Mouse (Mus musculus) intestine, embryonic 14.5 days (tissue): ENCODE measurements around the gene Perp. TPM values are rescaled to one million over a fixed set of nuclear protein-coding genes. Genes with fewer than 3 reads are reported as not detected.
A peak's percentile ranks its signal among the peaks of the same experiment; 100 is the strongest.

Source experiments
- ATAC-seq: fragments of 200-750 bp; cut with Nextera tagmentation; replicated peaks from 2 replicates; pipeline ENCODE4 v1.8.0; 2017; ENCODE audit warnings: low read depth, moderate number of reproducible peaks, moderate TSS enrichment, moderate library complexity; ENCODE audit not compliant: low FRiP score, low TSS enrichment
- DNase-seq: peaks from one replicate; pipeline ENCODE4 v3.0.0-alpha.2; 2018; ENCODE audit warnings: low spot score
- H3K27ac ChIP-seq: fragments of 300-500 bp; sonication (generic); 2 replicates; pipeline ENCODE4 v1.5.1; 2014; ENCODE audit warnings: low read depth, mild to moderate bottlenecking, control low read depth
- H3K27me3 ChIP-seq: fragments of 300-500 bp; sonication (generic); replicated peaks from 2 replicates; pipeline ENCODE4 v1.6.1; 2014; ENCODE audit warnings: low read length, control low read depth; ENCODE audit not compliant: control insufficient read depth, insufficient read depth
- H3K36me3 ChIP-seq: fragments of 300-500 bp; sonication (generic); 2 replicates; pipeline ENCODE4 v1.6.1; 2014; ENCODE audit warnings: low read length, control low read depth; ENCODE audit not compliant: control insufficient read depth, insufficient read depth
- H3K4me1 ChIP-seq: fragments of 300-500 bp; sonication (generic); replicated peaks from 2 replicates; pipeline ENCODE4 v1.6.1; 2014; ENCODE audit warnings: low read length, control low read depth, mixed read lengths; ENCODE audit not compliant: control insufficient read depth, insufficient read depth
- H3K4me2 ChIP-seq: fragments of 300-500 bp; sonication (generic); 2 replicates; pipeline ENCODE4 v1.6.1; 2014; ENCODE audit warnings: low read length
- H3K4me3 ChIP-seq: fragments of 300-500 bp; sonication (generic); 2 replicates; pipeline ENCODE4 v1.5.1; 2014; ENCODE audit warnings: low read depth, low read length, control low read depth, mixed read lengths
- H3K9ac ChIP-seq: fragments of 300-500 bp; sonication (generic); 2 replicates; pipeline ENCODE4 v1.6.1; 2014; ENCODE audit warnings: mild to moderate bottlenecking, low read length
- H3K9me3 ChIP-seq: fragments of 300-500 bp; sonication (generic); 2 replicates; pipeline ENCODE4 v1.6.1; 2016; ENCODE audit warnings: low read length, control low read depth; ENCODE audit not compliant: control insufficient read depth
- WGBS: fragments of 180-500 bp; shearing (Covaris S2); extraction: QIAGEN DNeasy Blood & Tissue Kit; methylation state at CpG from one replicate; pipeline ENCODE4 v1.1.7; 2014; 5-methylcytosine and 5-hydroxymethylcytosine counted together
- polyA plus RNA-seq: library from polyadenylated mRNA; unstranded; fragments of >200 nt; fragmentation: Nextera tagmentation; extraction: Ambion mirVana; gene quantifications from 2 replicates; pipeline ENCODE4 v1.2.1, GENCODE M21; 2014

The Perp gene
- polyA plus RNA-seq, 1 experiment from 2014 or later, result 21.4 TPM

DNA sequence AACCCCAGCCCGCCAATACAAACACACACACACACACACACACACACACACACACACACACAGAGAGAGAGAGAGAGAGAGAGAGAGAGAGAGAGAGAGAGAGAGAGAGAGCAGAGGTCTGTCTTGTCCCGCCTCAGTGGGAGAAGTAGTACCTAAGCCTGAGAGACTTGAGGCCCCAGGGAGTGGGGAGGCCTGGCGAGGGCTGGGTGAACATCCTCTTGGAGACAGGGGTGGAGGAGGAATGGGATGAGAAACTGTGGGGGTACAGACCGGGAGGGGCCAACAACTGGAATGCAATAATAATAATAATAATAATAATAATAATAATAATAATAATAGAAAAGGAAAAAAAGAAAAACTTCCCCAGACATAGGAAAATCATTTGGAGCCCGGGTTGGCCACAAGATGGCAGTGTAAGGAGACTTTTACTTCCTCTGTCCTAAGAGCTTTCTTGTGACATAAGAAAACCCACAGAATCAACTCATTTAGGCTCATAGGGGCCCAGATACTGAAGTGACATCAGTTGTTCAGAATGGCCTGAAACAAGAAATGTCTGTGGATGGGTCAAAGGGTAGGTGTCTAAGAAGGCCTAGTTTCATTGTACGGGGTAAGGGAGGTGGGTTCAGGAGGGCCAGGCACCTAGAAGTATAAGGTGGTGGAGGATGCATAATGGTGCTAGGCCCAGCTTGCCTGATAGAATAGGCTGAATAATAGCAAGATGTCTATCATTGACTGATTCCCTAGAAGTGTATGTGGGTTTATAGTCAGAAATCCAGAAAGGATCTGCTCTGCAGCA is 8.9 kb upstream of the Perp start:
- 55% methylated on average over 6 of the region's 6 CpGs for WGBS
- DNase-seq (no peak), ATAC-seq (no peak)
- Histone ChIP-seq H3K36me3 (no peaks in the 10 kb centered on the region), H3K4me3 (no peak overlapping the region), H3K27ac (no peak overlapping the region), H3K9ac (no peak overlapping the region), H3K4me2 (no peak overlapping the region), H3K4me1 (no peaks in the 10 kb centered on the region), H3K27me3 (no peaks in the 10 kb centered on the region), H3K9me3 (no peaks in the 10 kb centered on the region)

DNA sequence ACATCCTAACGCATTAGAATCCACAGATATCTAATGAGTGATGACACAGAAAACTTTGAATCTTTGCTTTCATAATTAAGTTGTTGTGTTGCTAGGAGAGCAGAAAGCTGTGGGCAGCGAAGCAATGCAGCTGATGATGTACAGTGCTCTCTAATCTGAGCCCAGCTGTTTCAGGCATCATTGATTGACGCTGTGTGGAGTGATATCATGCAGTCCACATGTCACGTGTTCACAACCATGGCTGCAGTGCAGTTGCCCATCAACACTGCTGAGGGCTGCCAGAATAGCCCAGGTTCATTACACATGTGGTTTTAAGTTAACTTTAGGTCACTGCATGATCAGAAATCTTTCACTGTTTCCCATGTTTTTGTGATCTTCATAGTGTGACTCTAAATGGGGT is 5.3 kb upstream of the Perp start:
- Histone ChIP-seq H3K36me3 (no peaks in the 10 kb centered on the region), H3K4me3 (no peak overlapping the region), H3K4me1 (peaks cover under 1% of the 10 kb centered on the region; the same call in 1 of the 2 replicates), H3K4me2 (no peak overlapping the region), H3K27ac (no peak overlapping the region), H3K9me3 (no peaks in the 10 kb centered on the region), H3K9ac (no peak overlapping the region), H3K27me3 (peaks cover 18% of the 10 kb centered on the region)
- DNase-seq, result no peak
- WGBS, result 79% methylated on average over 4 of the region's 4 CpGs
- no peak for ATAC-seq

- Histone ChIP-seq H3K4me1 (peaks cover 3% of the 10 kb centered on the region; the same call in 1 of the 2 replicates), H3K27ac (no peak overlapping the region), H3K4me3 (no peak overlapping the region), H3K9me3 (no peaks in the 10 kb centered on the region), H3K27me3 (peaks cover 29% of the 10 kb centered on the region), H3K36me3 (no peaks in the 10 kb centered on the region), H3K4me2 (no peak overlapping the region), H3K9ac (no peak overlapping the region)
- no peak for ATAC-seq
- WGBS, result 67% methylated on average over 4 of the region's 4 CpGs
- no peak for DNase-seq
These were observed 4.1 kb upstream of the Perp start for GRCm38 (mm10) chr10:18840736-18841135.

DNA sequence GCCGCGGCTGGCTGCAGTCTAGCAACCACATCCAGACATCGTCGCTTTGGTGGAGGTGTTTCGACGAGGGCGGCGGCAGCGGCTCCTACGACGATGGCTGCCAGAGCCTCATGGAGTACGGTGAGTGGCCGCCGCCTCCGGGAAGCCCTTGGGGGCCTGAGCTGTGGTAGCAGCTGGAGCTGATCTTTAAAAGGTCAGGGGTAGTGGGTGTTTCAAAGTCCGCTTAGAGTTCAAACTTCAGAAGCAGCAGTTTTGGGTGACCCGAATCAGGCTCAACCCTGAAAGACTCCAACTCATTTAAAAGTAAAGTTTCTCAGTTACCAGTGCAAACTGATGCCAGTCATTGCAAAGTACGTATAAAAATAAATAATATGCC is 455 bp downstream of the Perp start:
- no peaks in the 10 kb centered on the region for H3K9me3 ChIP-seq
- H3K4me3 ChIP-seq, result peak overlapping the region; percentile 52
- H3K4me1 ChIP-seq, result peaks cover 3% of the 10 kb centered on the region; the same call in 1 of the 2 replicates
- H3K9ac ChIP-seq, result peak overlapping the region; percentile 50
- WGBS, result 6% methylated on average over 18 of the region's 18 CpGs
- no peak overlapping the region for H3K27ac ChIP-seq
- no peaks in the 10 kb centered on the region for H3K36me3 ChIP-seq
- H3K4me2 ChIP-seq, result peak overlapping the region; percentile 83
- peaks cover 37% of the 10 kb centered on the region for H3K27me3 ChIP-seq
- ATAC-seq (peak; percentile 41; the same call in 1 of the 2 replicates), DNase-seq (no peak)

- Histone ChIP-seq H3K36me3 (no peaks in the 10 kb centered on the region), H3K4me1 (peaks cover 3% of the 10 kb centered on the region; the same call in 1 of the 2 replicates), H3K4me2 (peak overlapping the region; percentile 83), H3K9ac (no peak overlapping the region), H3K9me3 (no peaks in the 10 kb centered on the region), H3K4me3 (peak overlapping the region; percentile 52; the same call in 1 of the 2 replicates), H3K27ac (no peak overlapping the region), H3K27me3 (peaks cover 37% of the 10 kb centered on the region)
- 37% methylated on average over 4 of the region's 4 CpGs for WGBS
- ATAC-seq (no peak), DNase-seq (no peak)
These were observed 891 bp downstream of the Perp start for GRCm38 (mm10) chr10:18845711-18846110.

DNA sequence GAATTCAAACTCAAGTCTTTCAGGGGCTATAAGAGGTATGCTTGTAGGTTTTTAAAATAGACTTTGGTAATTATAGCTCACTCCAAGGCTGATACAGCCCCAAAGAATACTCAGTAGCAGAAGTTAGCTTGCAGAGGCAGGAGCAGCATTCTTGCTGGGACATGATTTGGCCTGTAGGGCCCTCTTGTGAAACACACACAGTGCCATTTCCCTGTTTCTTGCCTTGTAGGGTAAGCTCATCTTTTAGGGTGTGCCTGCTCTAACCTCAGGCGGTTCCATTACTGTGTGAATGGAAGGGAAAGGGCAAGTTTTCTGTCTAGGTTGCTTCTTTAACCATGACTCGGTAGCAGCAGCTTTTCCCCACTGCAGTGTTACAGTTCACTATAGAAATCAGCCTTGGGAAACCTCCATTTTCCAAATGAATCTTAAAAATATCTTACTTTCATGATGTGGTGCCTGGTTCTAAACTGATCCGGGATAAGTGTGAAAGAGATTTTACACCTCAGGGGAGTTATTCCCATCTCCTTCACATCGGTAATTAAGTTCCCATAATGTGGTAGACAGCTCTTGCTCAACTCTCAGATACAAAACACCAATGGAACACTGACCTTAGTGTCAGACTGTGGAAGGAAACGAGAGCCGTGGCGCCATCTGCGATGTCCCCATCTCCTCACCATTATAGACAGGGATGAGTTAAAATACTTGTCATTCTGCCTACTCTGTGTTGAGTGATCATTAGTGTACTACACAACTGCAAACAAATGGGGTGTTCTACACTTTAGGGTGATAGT is 1.8 kb downstream of the Perp start:
- Histone ChIP-seq H3K27ac (no peak overlapping the region), H3K4me3 (no peak overlapping the region), H3K4me2 (no peak overlapping the region), H3K27me3 (peaks cover 37% of the 10 kb centered on the region), H3K36me3 (no peaks in the 10 kb centered on the region), H3K9ac (no peak overlapping the region), H3K4me1 (peaks cover 3% of the 10 kb centered on the region; the same call in 1 of the 2 replicates), H3K9me3 (no peaks in the 10 kb centered on the region)
- no peak for ATAC-seq
- 81% methylated on average over 8 of the region's 8 CpGs for WGBS
- no peak for DNase-seq

GRCm38 (mm10) chr10:18850177-18850576 is 5.4 kb downstream of the Perp start:
- Histone ChIP-seq H3K27me3 (peaks cover 13% of the 10 kb centered on the region), H3K4me2 (no peak overlapping the region), H3K9me3 (no peaks in the 10 kb centered on the region), H3K4me1 (no peaks in the 10 kb centered on the region), H3K4me3 (no peak overlapping the region), H3K9ac (no peak overlapping the region), H3K27ac (no peak overlapping the region), H3K36me3 (no peaks in the 10 kb centered on the region)
- ATAC-seq, result no peak
- no peak for DNase-seq
- 89% methylated on average over 4 of the region's 4 CpGs for WGBS

- Histone ChIP-seq H3K4me1 (no peaks in the 10 kb centered on the region), H3K4me2 (no peak overlapping the region), H3K4me3 (no peak overlapping the region), H3K9ac (no peak overlapping the region), H3K36me3 (no peaks in the 10 kb centered on the region), H3K9me3 (no peaks in the 10 kb centered on the region), H3K27ac (no peak overlapping the region), H3K27me3 (no peaks in the 10 kb centered on the region)
- DNase-seq (no peak), ATAC-seq (no peak)
- WGBS, result 87% methylated on average over 7 of the region's 7 CpGs
These were observed 8.6 kb downstream of the Perp start for GRCm38 (mm10) chr10:18853417-18853816.
